Mouse (Mus musculus): ENCODE data around the gene Tbc1d15. TPM values are rescaled to one million over a fixed set of nuclear protein-coding genes. Genes with fewer than 3 reads are reported as not detected.

Tbc1d15 gene
- 82.8 and 99.9 TPM in 2 replicates for total RNA-seq (2021)
- long read RNA-seq, transcript Tbc1d15-201 (17 exons, 3,752 nt): major isoform, 53 of 116 reads
- long read RNA-seq, partial matches to known transcripts: 8 of 116 reads
- long read RNA-seq, other reads (novel, unspliced or antisense): 55 of 116 reads

GRCm38 (mm10) chr10:115251088-115251934 lies at the start of gene Tbc1d15:
Gene Tbc1d15 (minus strand): TSS chr10:115251467.
- DNase-seq: peak; percentile 98

- no peak for DNase-seq
Observed at GRCm38 (mm10) chr10:115298683-115299082, 47.4 kb upstream of the Tbc1d15 start.

GRCm38 (mm10) chr10:115297582-115297981 lies 46.3 kb upstream of the Tbc1d15 start:
- DNase-seq: no peak

- DNase-seq: no peak
Observed at GRCm38 (mm10) chr10:115296401-115296935, 45.2 kb upstream of the Tbc1d15 start.

GRCm38 (mm10) chr10:115295162-115295561 lies 43.9 kb upstream of the Tbc1d15 start:
- DNase-seq: no peak

GRCm38 (mm10) chr10:115294715-115295114 lies 43.4 kb upstream of the Tbc1d15 start:
- no peak for DNase-seq

GRCm38 (mm10) chr10:115293946-115294345 lies 42.7 kb upstream of the Tbc1d15 start:
- no peak for DNase-seq

- DNase-seq: no peak
Observed at GRCm38 (mm10) chr10:115290671-115291070, 39.4 kb upstream of the Tbc1d15 start.

- DNase-seq: no peak
Observed at GRCm38 (mm10) chr10:115288856-115289255, 37.6 kb upstream of the Tbc1d15 start.

- no peak for DNase-seq
Observed at GRCm38 (mm10) chr10:115284170-115284569, 32.9 kb upstream of the Tbc1d15 start.

GRCm38 (mm10) chr10:115281381-115281780 lies 30.1 kb upstream of the Tbc1d15 start:
- no peak for DNase-seq

GRCm38 (mm10) chr10:115271649-115272048 lies 20.4 kb upstream of the Tbc1d15 start:
- DNase-seq: no peak

GRCm38 (mm10) chr10:115270612-115271390 lies 19.5 kb upstream of the Tbc1d15 start:
- DNase-seq: no peak

GRCm38 (mm10) chr10:115262926-115263562 lies 11.8 kb upstream of the Tbc1d15 start:
- no peak for DNase-seq

- no peak for DNase-seq
Observed at GRCm38 (mm10) chr10:115262261-115262660, 11.0 kb upstream of the Tbc1d15 start.

- no peak for DNase-seq
Observed at GRCm38 (mm10) chr10:115261428-115261827, 10.2 kb upstream of the Tbc1d15 start.

- DNase-seq: no peak
Observed at GRCm38 (mm10) chr10:115256162-115256561, 4.9 kb upstream of the Tbc1d15 start.

- DNase-seq: no peak
Observed at GRCm38 (mm10) chr10:115253521-115253920, 2.3 kb upstream of the Tbc1d15 start.

GRCm38 (mm10) chr10:115252321-115252757 lies 1.1 kb upstream of the Tbc1d15 start:
- DNase-seq: peak; percentile 15

GRCm38 (mm10) chr10:115250235-115251087 lies 806 bp downstream of the Tbc1d15 start:
- DNase-seq: no peak

GRCm38 (mm10) chr10:115248041-115248440 lies 3.2 kb downstream of the Tbc1d15 start:
- no peak for DNase-seq

Measured in adrenal gland, postnatal 25 days (tissue).